Mouse (Mus musculus): Measurements from ENCODE around the gene Ptprm. TPM values are rescaled to one million over a fixed set of nuclear protein-coding genes. Genes with fewer than 3 reads are reported as not detected.

The Ptprm gene
- polyA plus RNA-seq, 1 experiment from 2014 or later, result 5.4 TPM

- no peak overlapping the region for H3K4me3 ChIP-seq (ENCODE audit: low read depth, low read length)
- 82% methylated on average over 6 of the region's 6 CpGs for WGBS
- no peaks in the 10 kb centered on the region for H3K4me1 ChIP-seq (replicated peaks; ENCODE audit: control insufficient read depth, insufficient read depth, low read length)
- H3K4me2 ChIP-seq (replicated peaks; ENCODE audit: low read depth), result no peak overlapping the region
- TF ChIP-seq CTCF (IDR thresholded peaks at IDR 0.05; ENCODE audit: low read depth), result no peak
- no peaks in the 10 kb centered on the region for H3K36me3 ChIP-seq (ENCODE audit: control insufficient read depth, insufficient read depth)
- no peak overlapping the region for H3K9ac ChIP-seq (ENCODE audit: low read depth, low read length)
- H3K27me3 ChIP-seq (replicated peaks; ENCODE audit: control insufficient read depth, insufficient read depth, low read length), result no peaks in the 10 kb centered on the region
- no peaks in the 10 kb centered on the region for H3K9me3 ChIP-seq (ENCODE audit: control insufficient read depth)
- no peak overlapping the region for H3K27ac ChIP-seq (ENCODE audit: low read depth, low read length)
- ATAC-seq, result no peak
Observed at GRCm38 (mm10) chr17:67055681-67056080, 298.6 kb downstream of the Ptprm start.

GRCm38 (mm10) chr17:67054202-67054601, 300.1 kb downstream of the Ptprm start:
- TF ChIP-seq CTCF (IDR thresholded peaks at IDR 0.05; ENCODE audit: low read depth), result no peak
- Histone ChIP-seq H3K4me1 (replicated peaks; ENCODE audit: control insufficient read depth, insufficient read depth, low read length) (no peaks in the 10 kb centered on the region), H3K9ac (ENCODE audit: low read depth, low read length) (no peak overlapping the region), H3K4me2 (replicated peaks; ENCODE audit: low read depth) (no peak overlapping the region), H3K9me3 (ENCODE audit: control insufficient read depth) (no peaks in the 10 kb centered on the region), H3K4me3 (ENCODE audit: low read depth, low read length) (no peak overlapping the region), H3K36me3 (ENCODE audit: control insufficient read depth, insufficient read depth) (no peaks in the 10 kb centered on the region), H3K27me3 (replicated peaks; ENCODE audit: control insufficient read depth, insufficient read depth, low read length) (no peaks in the 10 kb centered on the region), H3K27ac (ENCODE audit: low read depth, low read length) (no peak overlapping the region)
- 91% methylated on average over 10 of the region's 10 CpGs for WGBS
- ATAC-seq, result no peak

GRCm38 (mm10) chr17:67052624-67053314, 301.5 kb downstream of the Ptprm start:
- H3K27me3 ChIP-seq (replicated peaks; ENCODE audit: control insufficient read depth, insufficient read depth, low read length), result no peaks in the 10 kb centered on the region
- no peaks in the 10 kb centered on the region for H3K36me3 ChIP-seq (ENCODE audit: control insufficient read depth, insufficient read depth)
- no peaks in the 10 kb centered on the region for H3K4me1 ChIP-seq (replicated peaks; ENCODE audit: control insufficient read depth, insufficient read depth, low read length)
- no peak overlapping the region for H3K27ac ChIP-seq (ENCODE audit: low read depth, low read length)
- ATAC-seq, result no peak
- H3K9me3 ChIP-seq (ENCODE audit: control insufficient read depth), result no peaks in the 10 kb centered on the region
- no peak overlapping the region for H3K4me2 ChIP-seq (replicated peaks; ENCODE audit: low read depth)
- TF ChIP-seq CTCF (IDR thresholded peaks at IDR 0.05; ENCODE audit: low read depth), result no peak
- 71% methylated on average over 11 of the region's 11 CpGs for WGBS
- no peak overlapping the region for H3K4me3 ChIP-seq (ENCODE audit: low read depth, low read length)
- H3K9ac ChIP-seq (ENCODE audit: low read depth, low read length), result no peak overlapping the region

DNA sequence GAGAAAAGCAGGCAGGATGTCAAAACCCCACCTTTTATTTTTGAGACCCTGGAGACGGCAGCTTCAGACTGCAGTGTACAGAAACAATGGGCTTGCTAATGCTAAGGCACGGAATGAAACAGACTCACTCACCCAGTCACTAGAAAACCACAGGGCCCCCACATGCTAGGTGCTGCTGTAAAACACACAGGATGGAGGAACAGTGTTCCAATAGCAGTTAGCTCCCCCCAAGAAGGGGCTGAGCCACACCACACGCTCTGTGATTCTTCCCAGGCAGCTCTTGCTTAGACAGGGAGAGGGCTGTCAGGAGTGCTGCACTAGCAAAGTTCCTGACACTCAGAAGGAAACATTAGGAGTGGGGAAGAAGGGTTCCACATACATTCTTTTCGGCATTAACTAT, 306.6 kb downstream of the Ptprm start:
- no peak overlapping the region for H3K4me2 ChIP-seq (replicated peaks; ENCODE audit: low read depth)

DNA sequence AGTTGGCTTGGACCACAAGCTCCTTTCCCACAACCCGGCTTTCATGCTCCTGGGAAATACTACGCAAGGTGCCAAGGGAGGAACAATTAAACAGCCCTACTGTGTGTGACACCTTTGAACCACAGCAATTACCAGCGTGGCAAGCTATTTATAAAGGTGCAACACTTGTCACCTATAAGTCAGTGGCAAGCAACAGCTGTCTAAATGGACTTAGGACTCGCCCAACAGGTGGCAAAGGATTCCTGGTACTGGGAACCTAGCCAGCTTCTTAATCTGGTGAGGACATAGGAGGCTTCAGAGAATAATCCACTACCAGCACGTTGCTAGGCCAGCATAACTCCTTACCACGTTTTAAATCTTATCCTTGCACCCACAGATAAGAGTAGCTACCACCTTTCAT, 315.7 kb downstream of the Ptprm start:
- Histone ChIP-seq H3K9me3 (ENCODE audit: control insufficient read depth) (no peaks in the 10 kb centered on the region), H3K27me3 (replicated peaks; ENCODE audit: control insufficient read depth, insufficient read depth, low read length) (no peaks in the 10 kb centered on the region), H3K4me3 (ENCODE audit: low read depth, low read length) (no peak overlapping the region), H3K9ac (ENCODE audit: low read depth, low read length) (no peak overlapping the region), H3K4me1 (replicated peaks; ENCODE audit: control insufficient read depth, insufficient read depth, low read length) (no peaks in the 10 kb centered on the region), H3K4me2 (replicated peaks; ENCODE audit: low read depth) (no peak overlapping the region), H3K27ac (ENCODE audit: low read depth, low read length) (no peak overlapping the region), H3K36me3 (ENCODE audit: control insufficient read depth, insufficient read depth) (no peaks in the 10 kb centered on the region)
- 73% methylated on average over 6 of the region's 6 CpGs for WGBS
- no peak for ATAC-seq
- TF ChIP-seq CTCF (IDR thresholded peaks at IDR 0.05; ENCODE audit: low read depth), result no peak

More for the DNA sequence above, 306.6 kb downstream of the Ptprm start:
- no peak overlapping the region for H3K27ac ChIP-seq (ENCODE audit: low read depth, low read length)
- no peak overlapping the region for H3K9ac ChIP-seq (ENCODE audit: low read depth, low read length)
- H3K9me3 ChIP-seq (ENCODE audit: control insufficient read depth), result no peaks in the 10 kb centered on the region
- no peaks in the 10 kb centered on the region for H3K27me3 ChIP-seq (replicated peaks; ENCODE audit: control insufficient read depth, insufficient read depth, low read length)
- 70% methylated on average over 4 of the region's 4 CpGs for WGBS
- TF ChIP-seq CTCF (IDR thresholded peaks at IDR 0.05; ENCODE audit: low read depth), result no peak
- no peak overlapping the region for H3K4me3 ChIP-seq (ENCODE audit: low read depth, low read length)
- H3K4me1 ChIP-seq (replicated peaks; ENCODE audit: control insufficient read depth, insufficient read depth, low read length), result no peaks in the 10 kb centered on the region
- no peak for ATAC-seq
- no peaks in the 10 kb centered on the region for H3K36me3 ChIP-seq (ENCODE audit: control insufficient read depth, insufficient read depth)

- H3K36me3 ChIP-seq (ENCODE audit: control insufficient read depth, insufficient read depth), result no peaks in the 10 kb centered on the region
- H3K27ac ChIP-seq (ENCODE audit: low read depth, low read length), result no peak overlapping the region
- no peaks in the 10 kb centered on the region for H3K4me1 ChIP-seq (replicated peaks; ENCODE audit: control insufficient read depth, insufficient read depth, low read length)
- H3K27me3 ChIP-seq (replicated peaks; ENCODE audit: control insufficient read depth, insufficient read depth, low read length), result no peaks in the 10 kb centered on the region
- H3K9ac ChIP-seq (ENCODE audit: low read depth, low read length), result no peak overlapping the region
- H3K9me3 ChIP-seq (ENCODE audit: control insufficient read depth), result no peaks in the 10 kb centered on the region
- H3K4me2 ChIP-seq (replicated peaks; ENCODE audit: low read depth), result no peak overlapping the region
- no peak for TF ChIP-seq CTCF (IDR thresholded peaks at IDR 0.05; ENCODE audit: low read depth)
- H3K4me3 ChIP-seq (ENCODE audit: low read depth, low read length), result no peak overlapping the region
- no peak for ATAC-seq
- WGBS, result 81% methylated on average over 3 of the region's 3 CpGs
Observed at GRCm38 (mm10) chr17:67033547-67033946, 320.7 kb downstream of the Ptprm start.
